Mouse (Mus musculus): ENCODE data around the gene Cxcl3.

DNA sequence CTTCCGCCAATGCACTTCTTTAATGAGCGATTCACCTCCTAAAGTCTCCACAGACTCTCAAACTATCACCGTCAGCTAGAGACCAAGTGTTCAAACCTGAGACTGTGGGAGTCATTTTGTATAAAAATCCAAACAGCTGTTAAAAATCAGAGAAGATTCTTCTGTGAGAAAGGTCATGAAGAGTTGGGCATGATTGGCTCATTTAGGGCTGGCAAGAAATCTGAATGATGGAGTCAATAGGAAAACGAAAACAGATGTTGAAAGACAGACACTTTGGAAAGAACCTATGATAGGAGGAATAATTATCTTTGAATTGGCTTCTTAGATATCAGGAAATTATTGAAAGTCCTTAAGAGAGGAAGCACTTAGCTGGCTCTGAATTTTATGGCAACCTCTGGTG is 48.5 kb downstream of the Cxcl3 start:
- TF ChIP-seq CTCF (IDR thresholded peaks at IDR 0.05; ENCODE audit: extremely low read depth, insufficient read depth, low read length) (no peak), POLR2A (IDR thresholded peaks at IDR 0.05; ENCODE audit: extremely low read depth, insufficient read depth, low read length) (no peak)

All from cortical plate, adult 2 months (tissue).